Comparison of ENCODE assay signal across 23 mouse cellular contexts in genomic region chr4:31638564-31638963, GRCm38 (mm10).
"Had no signal": no experiment of that assay in that cellular context is flagged by ENCODE, and none has a peak within 500 bp of the region (broad histone marks: within the 10 kb centered on the region; RNA-seq: fewer than 3 reads in every experiment).

No protein-coding gene starts in this region.

- H3K9me3 ChIP-seq: heart, embryonic 15.5 days; hindbrain, embryonic 13.5 days; hindbrain, embryonic 15.5 days; kidney, embryonic 15.5 days; limb, embryonic 13.5 days; limb, embryonic 15.5 days; liver, embryonic 12.5 days had no signal

- H3K4me2 ChIP-seq: heart, embryonic 15.5 days; hindbrain, embryonic 13.5 days; hindbrain, embryonic 15.5 days; kidney, embryonic 15.5 days; limb, embryonic 13.5 days; limb, embryonic 15.5 days; liver, embryonic 12.5 days had no signal

- H3K27ac ChIP-seq: heart, adult 2 months; heart, embryonic 15.5 days; hindbrain, embryonic 13.5 days; hindbrain, embryonic 15.5 days; hindbrain, postnatal 0 days; kidney, embryonic 15.5 days; kidney, postnatal 0 days; limb, embryonic 13.5 days; limb, embryonic 15.5 days; liver, embryonic 12.5 days; liver, embryonic 14.5 days had no signal

- H3K36me3 ChIP-seq: heart, embryonic 15.5 days; hindbrain, embryonic 13.5 days; hindbrain, embryonic 15.5 days; kidney, embryonic 15.5 days; limb, embryonic 13.5 days; limb, embryonic 15.5 days; liver, embryonic 12.5 days had no signal

- DNase-seq: gastrocnemius, postnatal 14 days; gastrocnemius, postnatal 36 days; heart, adult 2 months; kidney, adult 11 months; kidney, adult 2 months; kidney, adult 9 months; kidney, postnatal 14 days; kidney, postnatal 36 days; layer of hippocampus, adult 9-11 months; layer of hippocampus, postnatal 36 days; left cerebral cortex, postnatal 4 days; lung, adult 18-20 months had no signal

- ATAC-seq: hindbrain, postnatal 0 days; intestine, embryonic 16.5 days; liver, embryonic 12.5 days had no signal

- H3K4me1 ChIP-seq: heart, embryonic 15.5 days; liver, embryonic 12.5 days had no signal

- H3K4me3 ChIP-seq: heart, adult 2 months; heart, embryonic 15.5 days; hindbrain, embryonic 13.5 days; hindbrain, embryonic 15.5 days; kidney, embryonic 15.5 days; limb, embryonic 13.5 days; limb, embryonic 15.5 days; liver, embryonic 12.5 days had no signal

- H3K27me3 ChIP-seq: heart, embryonic 15.5 days; hindbrain, embryonic 13.5 days; hindbrain, embryonic 15.5 days; kidney, embryonic 15.5 days; limb, embryonic 13.5 days; limb, embryonic 15.5 days; liver, embryonic 12.5 days had no signal

- H3K9ac ChIP-seq: heart, embryonic 15.5 days; hindbrain, embryonic 13.5 days; hindbrain, embryonic 15.5 days; kidney, embryonic 15.5 days; limb, embryonic 13.5 days; limb, embryonic 15.5 days; liver, embryonic 12.5 days; liver, embryonic 14.5 days had no signal
